Mouse (Mus musculus): ENCODE results near the gene Adar.
A peak's percentile ranks its signal among the peaks of the same experiment; 100 is the strongest.
"Not testable (repeated sequence)": the region's sequence is repeated elsewhere in the genome, so short reads cannot be mapped to it uniquely, and the experiment has no call there.

Adar gene

GRCm38 (mm10) chr3:89798518-89798917 lies 83.7 kb downstream of the Adar start:
- DNase-seq, result no peak

GRCm38 (mm10) chr3:89799476-89799875 lies 84.7 kb downstream of the Adar start:
- no peak for DNase-seq

- not testable (repeated sequence) for DNase-seq
These were observed 85.3 kb downstream of the Adar start for GRCm38 (mm10) chr3:89800078-89800477.

- no peak for DNase-seq
These were observed 86.1 kb downstream of the Adar start for GRCm38 (mm10) chr3:89800774-89801506.

GRCm38 (mm10) chr3:89801507-89801847 lies 86.7 kb downstream of the Adar start:
- peak; percentile 50 for DNase-seq

GRCm38 (mm10) chr3:89802876-89803275 lies 88.1 kb downstream of the Adar start:
- no peak for DNase-seq

All from kidney, postnatal 14 days (tissue).